Mouse (Mus musculus): ENCODE data around the gene Gdi2.

The Gdi2 gene

GRCm38 (mm10) chr13:3538223-3538968 is 533 bp downstream of the Gdi2 start:
- DNase-seq (ENCODE audit: low read depth, low spot score): peak; percentile 45
- Histone ChIP-seq H3K27me3 (ENCODE audit: control insufficient read depth, insufficient read depth, low read length, poor library complexity, severe bottlenecking) (no peaks in the 10 kb centered on the region), H3K36me3 (ENCODE audit: control insufficient read depth, insufficient read depth, low read length, poor library complexity, severe bottlenecking) (0 out of 2 replicates have a peak, but pooled peaks cover 2% of the 10 kb centered on the region)

- DNase-seq (ENCODE audit: low read depth, low spot score): peak; percentile 52
- Histone ChIP-seq H3K27me3 (ENCODE audit: control insufficient read depth, insufficient read depth, low read length, poor library complexity, severe bottlenecking) (no peaks in the 10 kb centered on the region), H3K36me3 (ENCODE audit: control insufficient read depth, insufficient read depth, low read length, poor library complexity, severe bottlenecking) (0 out of 2 replicates have a peak, but pooled peaks cover 2% of the 10 kb centered on the region)
Measured at GRCm38 (mm10) chr13:3538969-3539562, 1.2 kb downstream of the Gdi2 start.

- no peaks in the 10 kb centered on the region for H3K27me3 ChIP-seq (ENCODE audit: control insufficient read depth, insufficient read depth, low read length, poor library complexity, severe bottlenecking)
- 0 out of 2 replicates have a peak, but pooled peaks cover 3% of the 10 kb centered on the region for H3K36me3 ChIP-seq (ENCODE audit: control insufficient read depth, insufficient read depth, low read length, poor library complexity, severe bottlenecking)
- no peak for DNase-seq (ENCODE audit: low read depth, low spot score)
Measured at GRCm38 (mm10) chr13:3540166-3540565, 2.3 kb downstream of the Gdi2 start.

- peak; percentile 59 for DNase-seq (ENCODE audit: low read depth, low spot score)
- Histone ChIP-seq H3K36me3 (ENCODE audit: control insufficient read depth, insufficient read depth, low read length, poor library complexity, severe bottlenecking) (0 out of 2 replicates have a peak, but pooled peaks cover 3% of the 10 kb centered on the region), H3K27me3 (ENCODE audit: control insufficient read depth, insufficient read depth, low read length, poor library complexity, severe bottlenecking) (no peaks in the 10 kb centered on the region)
Measured at GRCm38 (mm10) chr13:3541159-3541782, 3.4 kb downstream of the Gdi2 start.

- DNase-seq (ENCODE audit: low read depth, low spot score): no peak
- Histone ChIP-seq H3K36me3 (ENCODE audit: control insufficient read depth, insufficient read depth, low read length, poor library complexity, severe bottlenecking) (peaks cover 7% of the 10 kb centered on the region), H3K27me3 (ENCODE audit: control insufficient read depth, insufficient read depth, low read length, poor library complexity, severe bottlenecking) (no peaks in the 10 kb centered on the region)
Measured at GRCm38 (mm10) chr13:3544077-3544874, 6.4 kb downstream of the Gdi2 start.

- H3K27me3 ChIP-seq (ENCODE audit: control insufficient read depth, insufficient read depth, low read length, poor library complexity, severe bottlenecking): no peaks in the 10 kb centered on the region
- H3K36me3 ChIP-seq (ENCODE audit: control insufficient read depth, insufficient read depth, low read length, poor library complexity, severe bottlenecking): peaks cover 7% of the 10 kb centered on the region
- peak; percentile 20 for DNase-seq (ENCODE audit: low read depth, low spot score)
Measured at GRCm38 (mm10) chr13:3544925-3545324, 7.1 kb downstream of the Gdi2 start.

- Histone ChIP-seq H3K36me3 (ENCODE audit: control insufficient read depth, insufficient read depth, low read length, poor library complexity, severe bottlenecking) (peaks cover 7% of the 10 kb centered on the region), H3K27me3 (ENCODE audit: control insufficient read depth, insufficient read depth, low read length, poor library complexity, severe bottlenecking) (no peaks in the 10 kb centered on the region)
- DNase-seq (ENCODE audit: low read depth, low spot score): no peak
Measured at GRCm38 (mm10) chr13:3547410-3547809, 9.5 kb downstream of the Gdi2 start.

- peaks cover 9% of the 10 kb centered on the region for H3K36me3 ChIP-seq (ENCODE audit: control insufficient read depth, insufficient read depth, low read length, poor library complexity, severe bottlenecking)
- DNase-seq (ENCODE audit: low read depth, low spot score): no peak
- H3K27me3 ChIP-seq (ENCODE audit: control insufficient read depth, insufficient read depth, low read length, poor library complexity, severe bottlenecking): no peaks in the 10 kb centered on the region
Measured at GRCm38 (mm10) chr13:3547856-3548255, 10.0 kb downstream of the Gdi2 start.

- no peaks in the 10 kb centered on the region for H3K27me3 ChIP-seq (ENCODE audit: control insufficient read depth, insufficient read depth, low read length, poor library complexity, severe bottlenecking)
- H3K36me3 ChIP-seq (ENCODE audit: control insufficient read depth, insufficient read depth, low read length, poor library complexity, severe bottlenecking): peaks cover 17% of the 10 kb centered on the region
- peak; percentile 46 for DNase-seq (ENCODE audit: low read depth, low spot score)
Measured at GRCm38 (mm10) chr13:3563130-3563529, 25.3 kb downstream of the Gdi2 start.

- Histone ChIP-seq H3K27me3 (ENCODE audit: control insufficient read depth, insufficient read depth, low read length, poor library complexity, severe bottlenecking) (no peaks in the 10 kb centered on the region), H3K36me3 (ENCODE audit: control insufficient read depth, insufficient read depth, low read length, poor library complexity, severe bottlenecking) (peaks cover 17% of the 10 kb centered on the region; the same call in 1 of the 2 replicates)
- no peak for DNase-seq (ENCODE audit: low read depth, low spot score)
Measured at GRCm38 (mm10) chr13:3563953-3564352, 26.1 kb downstream of the Gdi2 start.

- H3K36me3 ChIP-seq (ENCODE audit: control insufficient read depth, insufficient read depth, low read length, poor library complexity, severe bottlenecking): peaks cover 7% of the 10 kb centered on the region; the same call in 1 of the 2 replicates
- DNase-seq (ENCODE audit: low read depth, low spot score): peak; percentile 26
- H3K27me3 ChIP-seq (ENCODE audit: control insufficient read depth, insufficient read depth, low read length, poor library complexity, severe bottlenecking): no peaks in the 10 kb centered on the region
Measured at GRCm38 (mm10) chr13:3590789-3591188, 52.9 kb downstream of the Gdi2 start.

- no peaks in the 10 kb centered on the region for H3K27me3 ChIP-seq (ENCODE audit: control insufficient read depth, insufficient read depth, low read length, poor library complexity, severe bottlenecking)
- H3K36me3 ChIP-seq (ENCODE audit: control insufficient read depth, insufficient read depth, low read length, poor library complexity, severe bottlenecking): peaks cover 13% of the 10 kb centered on the region; the same call in 1 of the 2 replicates
- no peak for DNase-seq (ENCODE audit: low read depth, low spot score)
Measured at GRCm38 (mm10) chr13:3594311-3594710, 56.4 kb downstream of the Gdi2 start.

- Histone ChIP-seq H3K27me3 (ENCODE audit: control insufficient read depth, insufficient read depth, low read length, poor library complexity, severe bottlenecking) (no peaks in the 10 kb centered on the region), H3K36me3 (ENCODE audit: control insufficient read depth, insufficient read depth, low read length, poor library complexity, severe bottlenecking) (peaks cover 15% of the 10 kb centered on the region)
- DNase-seq (ENCODE audit: low read depth, low spot score): no peak
Measured at GRCm38 (mm10) chr13:3596232-3596631, 58.4 kb downstream of the Gdi2 start.

GRCm38 (mm10) chr13:3609780-3610117 is 71.9 kb downstream of the Gdi2 start:
- no peaks in the 10 kb centered on the region for H3K36me3 ChIP-seq (ENCODE audit: control insufficient read depth, insufficient read depth, low read length, poor library complexity, severe bottlenecking)
- DNase-seq (ENCODE audit: low read depth, low spot score): no peak
- H3K27me3 ChIP-seq (ENCODE audit: control insufficient read depth, insufficient read depth, low read length, poor library complexity, severe bottlenecking): no peaks in the 10 kb centered on the region

All from splenic B cell, adult 2 months (primary cell).